Mouse (Mus musculus) olfactory bulb, adult 2 months (tissue): ENCODE results near the gene Mbd6. TPM values are rescaled to one million over a fixed set of nuclear protein-coding genes. Genes with fewer than 3 reads are reported as not detected.

Experiments
- H3K27ac ChIP-seq: fragments of 200-500 bp; 2 replicates; pipeline ENCODE4 v1.5.1; 2012; ENCODE audit warnings: low read depth, low read length; ENCODE audit not compliant: insufficient read depth
- H3K4me1 ChIP-seq: fragments of 200-500 bp; 2 replicates; pipeline ENCODE4 v1.6.1; 2012; ENCODE audit warnings: low read length; ENCODE audit not compliant: control insufficient read depth, insufficient read depth
- H3K4me3 ChIP-seq: fragments of 200-500 bp; 2 replicates; pipeline ENCODE4 v1.5.1; 2012; ENCODE audit warnings: mild to moderate bottlenecking, low read depth, low read length, moderate library complexity; ENCODE audit not compliant: insufficient read depth
- CTCF ChIP-seq: fragments of 200-500 bp; IDR thresholded peaks from 2 replicates; pipeline ENCODE4 v1.5.1; 2012; ENCODE audit warnings: low read depth, mild to moderate bottlenecking, low read length, moderate library complexity; ENCODE audit not compliant: insufficient read depth
- POLR2A ChIP-seq: fragments of 200-500 bp; IDR thresholded peaks from 2 replicates; pipeline ENCODE4 v1.6.1; 2012; ENCODE audit warnings: mild to moderate bottlenecking, low read depth, low read length, moderate library complexity; ENCODE audit not compliant: insufficient read depth
- WGBS: fragments of 180-500 bp; shearing (Covaris S2); methylation state at CpG from one replicate; pipeline ENCODE4 v1.1.7; 2018; 5-methylcytosine and 5-hydroxymethylcytosine counted together
- polyA plus RNA-seq: library from polyadenylated mRNA; stranded (reverse); fragments of >200 nt; gene quantifications from 2 replicates; pipeline ENCODE4 v1.2.4, GENCODE M21; 2012; ENCODE audit warnings: low replicate concordance; ENCODE audit not compliant: missing spikeins, insufficient read depth, insufficient read length

Mbd6 gene
- polyA plus RNA-seq, 1 experiment: not detected

DNA sequence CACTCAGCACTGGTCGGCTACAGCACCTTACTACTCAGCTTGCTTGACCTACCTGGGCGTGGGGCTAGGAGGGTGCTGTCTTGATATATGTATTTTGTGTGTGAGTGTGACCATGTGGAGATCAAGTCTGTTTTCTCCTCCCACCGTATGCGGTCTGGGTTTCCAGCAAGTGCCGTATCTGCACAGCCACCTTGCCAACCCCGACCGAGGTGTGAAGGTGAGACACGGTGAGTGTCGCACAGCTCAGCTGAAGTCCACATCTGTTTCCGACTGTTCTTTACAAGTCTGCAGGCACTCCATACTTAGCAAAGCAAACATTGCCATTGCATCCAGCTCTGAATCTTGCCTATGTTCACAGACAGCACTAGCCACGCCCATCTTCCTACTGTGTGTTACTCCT, 14.3 kb upstream of the Mbd6 start:
- TF ChIP-seq POLR2A (no peak), CTCF (no peak)
- Histone ChIP-seq H3K4me1 (no peaks in the 10 kb centered on the region), H3K27ac (no peak overlapping the region), H3K4me3 (no peak overlapping the region)
- 92% methylated on average over 11 of the region's 11 CpGs for WGBS

- H3K4me3 ChIP-seq: no peak overlapping the region
- WGBS: 95% methylated on average over 6 of the region's 6 CpGs
- H3K4me1 ChIP-seq: no peaks in the 10 kb centered on the region
- H3K27ac ChIP-seq: no peak overlapping the region
- TF ChIP-seq POLR2A (no peak), CTCF (no peak)
These were observed 11.5 kb upstream of the Mbd6 start for GRCm38 (mm10) chr10:127300361-127300760.

DNA sequence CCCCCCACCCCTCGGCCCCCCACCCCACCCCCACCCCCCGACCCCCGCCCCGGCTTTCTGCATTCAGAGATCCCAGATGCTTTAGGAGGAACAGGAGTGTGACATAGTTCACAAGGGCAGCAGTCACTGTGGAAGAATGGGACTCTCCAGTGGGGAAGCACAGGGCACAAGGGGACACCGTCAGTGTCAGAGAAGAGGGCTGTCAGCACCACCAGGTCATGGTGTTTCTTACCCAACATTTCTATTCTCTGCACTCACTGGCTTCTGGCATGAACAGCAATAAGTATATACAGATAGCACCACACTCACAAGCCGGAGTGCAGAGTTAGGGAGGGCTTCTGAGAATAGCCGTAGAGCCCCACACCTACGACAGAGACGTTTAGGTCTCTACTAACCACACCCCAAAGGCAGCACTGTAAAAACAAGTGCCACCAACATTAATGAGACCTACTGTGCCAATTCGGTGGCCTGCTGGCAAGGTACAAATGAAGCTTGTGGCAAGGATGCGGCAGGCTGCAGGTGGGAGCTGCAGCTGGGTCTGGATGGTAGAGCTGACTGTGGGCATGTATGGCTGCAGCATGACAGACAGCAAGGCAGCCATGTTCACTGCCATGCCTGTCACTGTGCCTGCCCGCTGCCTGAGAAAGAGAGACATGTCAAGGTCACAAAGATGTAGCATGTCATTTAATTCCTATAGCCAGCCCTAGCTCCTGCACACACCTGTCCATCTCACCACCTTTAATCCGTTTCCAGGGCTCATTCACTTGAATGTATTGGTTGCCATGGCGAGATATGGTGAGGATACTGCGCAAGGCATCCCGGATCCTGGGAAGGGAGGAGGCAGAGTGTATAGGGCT, 8.4 kb upstream of the Mbd6 start:
- WGBS: 86% methylated on average over 16 of the region's 16 CpGs
- no peak overlapping the region for H3K27ac ChIP-seq
- TF ChIP-seq CTCF (no peak), POLR2A (no peak)

GRCm38 (mm10) chr10:127295986-127296794, 7.4 kb upstream of the Mbd6 start:
- Histone ChIP-seq H3K4me3 (no peak overlapping the region), H3K27ac (no peak overlapping the region), H3K4me1 (peaks cover 7% of the 10 kb centered on the region)
- TF ChIP-seq CTCF (no peak), POLR2A (no peak)
- 86% methylated on average over 24 of the region's 24 CpGs for WGBS

More for the DNA sequence above, 8.4 kb upstream of the Mbd6 start:
- Histone ChIP-seq H3K4me3 (no peak overlapping the region), H3K4me1 (peaks cover 4% of the 10 kb centered on the region; the same call in 1 of the 2 replicates)

DNA sequence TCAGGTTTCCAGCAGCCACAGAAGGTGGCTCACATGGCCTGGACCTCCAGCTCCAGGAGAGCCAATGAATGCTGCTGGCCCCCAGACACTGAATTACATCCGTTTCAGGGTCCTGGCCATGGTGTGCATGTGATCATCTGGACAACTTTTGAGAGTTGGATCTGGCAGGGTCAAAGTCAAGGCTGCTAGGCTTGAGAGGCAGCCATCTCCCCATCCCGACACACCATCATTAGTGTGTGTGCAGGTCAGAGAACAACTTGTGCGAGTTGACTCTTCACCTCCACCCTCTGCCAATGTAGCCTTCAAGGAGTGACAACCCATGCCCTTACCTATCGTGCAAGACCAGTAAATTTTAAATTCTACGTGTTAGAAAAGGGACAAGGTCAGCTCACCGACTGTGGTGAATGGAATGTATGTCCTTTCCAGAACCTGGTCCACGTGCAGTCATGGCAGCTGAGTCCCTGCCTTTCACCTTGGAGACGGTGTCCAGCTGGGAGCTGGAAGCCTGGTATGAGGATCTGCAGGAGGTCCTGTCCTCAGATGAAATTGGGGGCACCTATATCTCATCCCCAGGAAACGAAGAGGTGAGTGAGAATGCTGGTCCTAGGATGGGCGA, 6.2 kb upstream of the Mbd6 start:
- TF ChIP-seq CTCF (no peak), POLR2A (no peak)
- 88% methylated on average over 10 of the region's 10 CpGs for WGBS
- Histone ChIP-seq H3K27ac (no peak overlapping the region), H3K4me1 (peaks cover 7% of the 10 kb centered on the region), H3K4me3 (no peak overlapping the region)

GRCm38 (mm10) chr10:127293590-127294113, 4.8 kb upstream of the Mbd6 start:
- Histone ChIP-seq H3K4me3 (no peak overlapping the region), H3K4me1 (peaks cover 10% of the 10 kb centered on the region), H3K27ac (no peak overlapping the region)
- TF ChIP-seq CTCF (no peak), POLR2A (no peak)
- 80% methylated on average over 3 of the region's 3 CpGs for WGBS

DNA sequence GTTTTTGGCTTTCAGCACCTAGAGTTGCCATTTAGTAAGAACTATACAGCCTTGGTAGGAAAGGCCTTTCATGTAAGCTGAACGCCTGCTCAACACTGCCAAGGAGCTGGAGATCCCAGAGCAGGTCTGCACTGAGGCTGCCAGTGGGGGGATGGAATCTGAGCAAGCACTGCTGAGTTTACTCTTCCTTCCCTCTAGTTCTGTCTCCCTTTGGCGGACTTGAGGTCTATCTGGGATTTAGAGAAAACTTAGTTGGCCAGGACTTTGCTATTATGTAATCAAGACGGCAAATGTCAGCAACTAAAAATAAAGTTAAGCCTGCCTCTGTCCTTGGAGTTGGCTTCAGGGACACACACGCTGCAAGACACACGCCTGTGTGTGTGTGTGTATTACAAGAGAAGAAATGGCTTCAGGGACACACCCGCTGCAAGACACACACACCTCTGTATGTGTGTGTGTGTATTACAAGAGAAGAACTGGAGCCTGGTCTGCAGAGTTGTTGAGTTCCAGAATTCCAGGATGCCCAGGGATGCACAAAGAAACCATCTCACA, 4.2 kb upstream of the Mbd6 start:
- TF ChIP-seq POLR2A: no peak
- no peak for TF ChIP-seq CTCF
- 45% methylated on average over 6 of the region's 6 CpGs for WGBS
- no peak overlapping the region for H3K4me3 ChIP-seq
- no peak overlapping the region; the same call in 1 of the 2 replicates for H3K27ac ChIP-seq
- peaks cover 10% of the 10 kb centered on the region for H3K4me1 ChIP-seq

DNA sequence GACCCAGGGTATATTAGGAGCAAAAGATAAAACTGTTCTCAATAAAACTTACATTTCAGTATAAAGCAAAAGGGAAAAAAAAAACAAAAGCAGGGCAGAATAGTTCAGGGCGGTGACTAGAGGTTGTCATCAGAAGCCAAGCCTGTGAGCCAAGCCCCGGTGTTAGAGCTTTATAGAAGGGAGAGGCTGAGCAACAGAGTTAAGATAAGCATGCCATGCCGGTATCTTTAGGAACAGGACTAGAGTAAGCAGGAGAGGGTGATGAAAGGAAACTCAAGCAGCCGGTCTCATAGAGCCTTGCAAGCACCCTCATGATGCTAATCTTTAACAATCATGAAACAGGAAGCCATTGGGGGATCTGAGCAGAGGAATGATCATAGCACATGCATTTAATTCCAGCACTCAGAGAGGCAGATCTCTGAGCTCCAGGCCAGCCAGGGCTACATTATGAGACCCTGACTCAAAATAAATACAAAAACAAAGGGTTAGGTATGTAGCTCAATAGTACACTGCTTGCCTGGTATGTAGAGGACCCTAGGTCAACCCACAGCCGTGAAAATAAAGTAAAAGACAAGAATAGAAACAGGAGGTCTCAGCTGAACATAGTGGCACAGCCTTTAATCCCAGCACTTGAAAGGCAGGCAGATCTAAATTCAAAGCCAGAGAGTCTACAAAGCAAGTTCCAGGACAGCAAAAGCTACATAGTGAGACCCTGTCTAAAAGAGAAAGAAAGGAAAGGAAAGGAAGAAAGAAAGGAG, 3.2 kb upstream of the Mbd6 start:
- TF ChIP-seq CTCF (no peak), POLR2A (no peak)
- peaks cover 20% of the 10 kb centered on the region for H3K4me1 ChIP-seq
- H3K4me3 ChIP-seq: no peak overlapping the region
- H3K27ac ChIP-seq: no peak overlapping the region
- WGBS: 19% methylated on average over 5 of the region's 5 CpGs
